Mouse (Mus musculus) small intestine, adult 2 months (tissue): ENCODE measurements around the gene Picalm.

Experiments used
- CTCF ChIP-seq: fragments of 200-500 bp; IDR thresholded peaks from 2 replicates; pipeline ENCODE4 v1.5.1; 2012; ENCODE audit warnings: low read depth, mild to moderate bottlenecking, control low read depth, inconsistent platforms, low read length, moderate library complexity, mixed read lengths; ENCODE audit not compliant: insufficient replicate concordance, insufficient read length; ENCODE audit errors: extremely low read depth
- POLR2A ChIP-seq: fragments of 200-500 bp; IDR thresholded peaks from 2 replicates; pipeline ENCODE4 v1.6.1; 2012; ENCODE audit warnings: low read depth, mild to moderate bottlenecking, control low read depth, inconsistent platforms, low read length, moderate library complexity

DNA sequence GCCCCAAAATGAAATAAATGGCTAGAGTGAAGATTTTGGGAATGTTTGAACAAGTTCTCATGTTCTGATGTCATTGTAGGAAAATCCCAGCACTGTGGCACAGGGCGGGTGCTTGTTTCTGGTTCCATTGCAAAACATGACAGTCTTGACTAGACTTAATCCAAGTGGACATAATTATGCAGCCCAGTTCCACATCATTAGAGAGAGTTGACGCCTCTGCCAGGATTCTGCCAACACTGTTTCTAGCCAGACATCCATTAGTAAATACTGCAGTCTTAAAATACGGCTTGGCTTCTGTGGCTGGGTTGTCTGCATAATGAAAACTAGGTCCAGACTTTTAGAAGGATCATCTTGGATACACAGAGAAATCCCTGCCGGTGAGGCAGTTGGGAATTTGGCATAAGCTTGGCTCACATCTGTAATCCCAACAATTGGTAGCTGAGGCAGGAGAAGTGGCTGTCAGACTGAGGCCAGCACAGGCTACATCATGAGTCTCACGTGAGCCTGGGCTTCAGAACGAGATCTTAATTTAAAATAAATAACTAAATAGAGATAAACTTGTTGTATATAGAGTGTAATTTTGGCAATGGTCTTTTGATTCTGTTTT lies 34.1 kb upstream of the Picalm start:
- TF ChIP-seq CTCF (no peak), POLR2A (no peak)
